Mouse (Mus musculus) erythroblast, embryonic 14.5 days (primary cell): ENCODE data around the gene Smad5.

Experiments used
- GATA1 ChIP-seq: IDR thresholded peaks from 2 replicates; pipeline ENCODE4 v1.6.1; 2012; ENCODE audit warnings: low read length, inconsistent platforms, mixed read lengths
- TAL1 ChIP-seq: IDR thresholded peaks from 3 replicates; pipeline ENCODE4 v1.6.1; 2012; ENCODE audit warnings: low read length, inconsistent platforms, mixed read lengths

DNA sequence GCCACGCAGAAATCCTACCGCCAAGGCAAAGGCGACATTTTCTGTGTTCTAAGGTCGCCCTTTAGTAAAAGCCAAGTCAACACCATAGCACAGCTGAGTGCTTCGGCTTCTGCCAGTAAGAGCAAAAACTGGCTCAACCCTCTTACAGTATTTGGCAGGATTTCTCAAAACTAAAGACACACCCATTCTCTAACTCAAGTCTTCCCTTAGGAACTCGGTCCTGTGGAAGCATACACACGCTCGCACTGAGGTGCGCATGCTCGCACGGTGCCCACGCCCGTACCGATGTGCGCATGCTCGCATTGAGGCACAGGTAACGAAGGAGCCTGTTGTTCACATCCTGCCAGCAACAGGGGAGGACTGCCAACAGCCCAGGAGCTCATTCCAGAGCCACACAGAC lies 20.5 kb upstream of the Smad5 start:
- TF ChIP-seq TAL1 (no peak), GATA1 (no peak)
